Mouse (Mus musculus) stomach, embryonic 14.5 days (tissue): ENCODE results near the gene Aqp12. TPM values are rescaled to one million over a fixed set of nuclear protein-coding genes. Genes with fewer than 3 reads are reported as not detected.

Experiments
- ATAC-seq: fragments of 200-750 bp; cut with Nextera tagmentation; 2 replicates; pipeline ENCODE4 v1.8.0; 2017; ENCODE audit warnings: low read depth, moderate TSS enrichment; ENCODE audit not compliant: insufficient number of reproducible peaks, insufficient read depth, low FRiP score
- H3K27ac ChIP-seq: fragments of 300-500 bp; sonication (generic); 2 replicates; pipeline ENCODE4 v1.5.1; 2014; ENCODE audit warnings: mild to moderate bottlenecking, low read length, moderate library complexity, mixed read lengths
- H3K27me3 ChIP-seq: fragments of 300-500 bp; sonication (generic); 2 replicates; pipeline ENCODE4 v1.6.1; 2014; ENCODE audit warnings: low read length, control low read depth, mixed read lengths; ENCODE audit not compliant: control insufficient read depth, insufficient read depth
- H3K36me3 ChIP-seq: fragments of 300-500 bp; sonication (generic); 2 replicates; pipeline ENCODE4 v1.6.1; 2014; ENCODE audit warnings: mild to moderate bottlenecking, control low read depth, low read length, moderate library complexity, mixed read lengths; ENCODE audit not compliant: control insufficient read depth, insufficient read depth
- H3K4me1 ChIP-seq: fragments of 300-500 bp; sonication (generic); 2 replicates; pipeline ENCODE4 v1.6.1; 2014; ENCODE audit warnings: low read length, control low read depth, mixed read lengths; ENCODE audit not compliant: control insufficient read depth, insufficient read depth
- H3K4me2 ChIP-seq: fragments of 300-500 bp; sonication (generic); replicated peaks from 2 replicates; pipeline ENCODE4 v1.6.1; 2014; ENCODE audit warnings: low read depth, low read length, control low read depth
- H3K4me3 ChIP-seq: fragments of 300-500 bp; sonication (generic); 2 replicates; pipeline ENCODE4 v1.5.1; 2014; ENCODE audit warnings: low read depth, low read length, control low read depth
- H3K9ac ChIP-seq: fragments of 300-500 bp; sonication (generic); replicated peaks from 2 replicates; pipeline ENCODE4 v1.6.1; 2014; ENCODE audit warnings: low read depth, mild to moderate bottlenecking, control low read depth, low read length, moderate library complexity, mixed read lengths
- H3K9me3 ChIP-seq: fragments of 300-500 bp; sonication (generic); 2 replicates; pipeline ENCODE4 v1.6.1; 2016; ENCODE audit warnings: low read depth, low read length, control low read depth; ENCODE audit not compliant: control insufficient read depth
- WGBS: fragments of 180-500 bp; shearing (Covaris S2); extraction: QIAGEN DNeasy Blood & Tissue Kit; methylation state at CpG from one replicate; pipeline ENCODE4 v1.1.7; 2014; 5-methylcytosine and 5-hydroxymethylcytosine counted together
- polyA plus RNA-seq: library from polyadenylated mRNA; unstranded; fragments of >200 nt; fragmentation: Nextera tagmentation; extraction: Ambion mirVana; gene quantifications from 2 replicates; pipeline ENCODE4 v1.2.1, GENCODE M21; 2014

Gene Aqp12
- polyA plus RNA-seq, 1 experiment from 2014 or later: not detected

DNA sequence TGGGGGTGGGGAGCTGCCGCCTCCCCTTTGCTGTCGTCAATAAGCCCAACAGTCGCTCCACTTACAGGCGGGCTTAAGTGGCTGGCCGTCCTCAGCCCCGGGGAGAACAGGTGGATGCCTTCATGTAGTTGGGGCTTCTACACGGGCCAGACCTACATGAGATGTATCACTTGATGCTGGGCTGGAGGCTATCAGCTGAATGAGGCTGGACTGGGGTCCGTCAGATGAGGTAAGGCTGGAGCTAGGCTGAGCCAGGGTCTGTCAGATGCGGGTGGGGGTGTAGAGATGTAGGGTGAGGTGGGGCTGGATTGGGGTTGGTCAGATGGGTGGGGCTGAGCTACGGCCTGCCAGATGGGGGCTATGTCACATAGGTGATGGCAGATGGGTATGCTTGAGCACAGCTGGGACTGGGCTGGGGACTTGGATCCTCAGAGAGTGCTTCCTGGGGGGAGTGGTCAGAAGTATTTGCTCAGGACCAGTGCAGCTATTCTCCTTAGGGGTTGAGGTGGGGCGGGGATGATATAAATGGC, 27.0 kb upstream of the Aqp12 start:
- ATAC-seq: peak; percentile 50
- Histone ChIP-seq H3K4me2 (no peak overlapping the region), H3K27ac (no peak overlapping the region), H3K9ac (no peak overlapping the region), H3K4me1 (peaks cover 15% of the 10 kb centered on the region), H3K36me3 (no peaks in the 10 kb centered on the region), H3K9me3 (no peaks in the 10 kb centered on the region), H3K4me3 (no peak overlapping the region), H3K27me3 (no peaks in the 10 kb centered on the region)
- 16% methylated on average over 11 of the region's 11 CpGs for WGBS

DNA sequence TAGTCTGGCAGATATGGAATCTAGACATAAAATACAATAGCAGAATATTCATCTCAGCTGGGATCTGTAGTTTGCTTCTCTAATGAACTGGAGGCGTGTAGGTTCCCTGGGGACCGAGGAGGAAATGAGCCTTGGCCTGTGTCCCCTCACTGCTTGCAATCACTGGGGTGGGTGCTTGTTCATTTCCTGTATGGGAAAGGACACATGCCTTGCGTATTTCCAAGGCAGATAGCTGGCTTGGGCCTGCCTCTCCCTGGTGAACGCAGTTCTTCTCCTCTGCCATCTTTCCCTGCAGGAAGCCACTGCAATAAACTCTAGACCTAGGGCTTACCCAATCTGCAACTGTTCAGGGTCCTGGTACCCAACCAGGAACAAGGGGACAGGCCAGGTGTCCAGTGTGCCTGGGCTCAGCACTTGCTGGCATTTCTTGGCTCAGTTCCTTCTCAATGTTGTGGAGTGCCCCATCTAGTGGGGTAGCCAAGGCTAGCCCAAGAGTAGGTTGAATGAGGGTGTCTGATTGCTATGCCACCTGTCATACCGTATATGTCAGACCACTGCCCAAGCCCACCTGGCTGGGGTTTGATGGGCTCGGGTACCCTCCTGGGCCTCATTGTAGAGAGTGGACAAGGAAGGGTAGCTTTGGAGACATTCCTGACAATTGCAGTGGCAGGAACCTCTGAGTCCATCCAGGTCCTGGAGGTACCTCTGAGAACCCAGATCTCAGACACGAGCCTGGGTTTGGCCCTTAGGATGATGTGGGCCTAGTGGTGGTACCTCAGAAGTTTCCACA, 24.9 kb upstream of the Aqp12 start:
- Histone ChIP-seq H3K4me2 (no peak overlapping the region), H3K4me3 (no peak overlapping the region), H3K9ac (no peak overlapping the region), H3K36me3 (no peaks in the 10 kb centered on the region), H3K9me3 (no peaks in the 10 kb centered on the region), H3K27me3 (no peaks in the 10 kb centered on the region), H3K27ac (no peak overlapping the region), H3K4me1 (peaks cover 15% of the 10 kb centered on the region)
- no peak for ATAC-seq
- 80% methylated on average over 7 of the region's 7 CpGs for WGBS

DNA sequence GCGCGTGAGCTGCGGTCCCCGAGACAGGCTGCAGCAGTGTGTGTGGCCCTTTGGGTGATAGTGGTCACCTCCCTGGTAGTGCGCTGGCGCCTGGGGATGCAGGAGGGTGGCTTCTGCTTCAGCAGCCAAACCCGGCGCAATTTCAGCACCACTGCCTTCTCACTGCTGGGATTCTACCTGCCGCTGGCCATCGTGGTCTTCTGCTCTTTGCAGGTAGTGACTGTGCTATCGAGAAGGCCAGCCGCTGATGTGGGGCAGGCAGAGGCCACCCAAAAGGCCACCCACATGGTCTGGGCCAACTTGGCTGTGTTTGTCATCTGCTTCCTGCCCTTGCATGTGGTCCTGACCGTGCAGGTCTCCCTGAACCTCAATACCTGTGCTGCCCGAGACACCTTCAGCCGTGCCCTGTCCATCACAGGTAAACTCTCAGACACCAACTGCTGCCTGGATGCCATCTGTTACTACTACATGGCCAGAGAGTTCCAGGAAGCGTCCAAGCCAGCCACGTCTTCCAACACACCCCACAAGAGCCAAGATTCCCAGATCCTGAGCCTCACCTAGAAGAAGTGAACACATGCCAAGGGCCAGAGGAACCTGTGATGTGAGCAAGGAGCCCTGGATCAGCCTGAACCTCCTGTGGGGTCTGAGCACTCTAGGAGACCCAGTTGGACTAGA, 23.1 kb upstream of the Aqp12 start:
- H3K4me2 ChIP-seq: no peak overlapping the region
- H3K36me3 ChIP-seq: no peaks in the 10 kb centered on the region
- H3K4me1 ChIP-seq: peaks cover 10% of the 10 kb centered on the region; the same call in 1 of the 2 replicates
- WGBS: 93% methylated on average over 17 of the region's 17 CpGs
- no peak overlapping the region for H3K4me3 ChIP-seq
- no peaks in the 10 kb centered on the region for H3K27me3 ChIP-seq
- no peak overlapping the region for H3K9ac ChIP-seq
- no peak for ATAC-seq
- H3K9me3 ChIP-seq: no peaks in the 10 kb centered on the region
- no peak overlapping the region for H3K27ac ChIP-seq

DNA sequence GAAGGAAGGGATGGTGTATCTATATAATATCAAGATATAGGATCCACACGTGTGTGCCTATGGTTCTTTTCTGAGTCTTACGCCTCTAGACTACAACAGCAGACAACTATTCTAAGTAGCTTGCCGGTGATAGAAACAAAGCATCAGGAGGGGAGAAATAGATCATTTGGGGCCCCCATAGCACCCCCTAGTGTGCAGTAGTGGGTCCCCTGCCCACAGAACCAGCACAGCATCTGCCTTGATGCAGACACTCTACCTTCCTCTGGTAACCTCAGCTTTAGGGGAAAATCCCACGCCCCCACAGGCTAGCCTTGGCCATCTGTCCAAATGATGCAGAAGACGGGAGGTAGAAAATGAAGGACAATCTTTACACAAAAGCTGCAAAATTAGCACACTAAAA, 21.1 kb upstream of the Aqp12 start:
- Histone ChIP-seq H3K27me3 (no peaks in the 10 kb centered on the region), H3K9ac (no peak overlapping the region), H3K9me3 (no peaks in the 10 kb centered on the region), H3K27ac (no peak overlapping the region), H3K36me3 (no peaks in the 10 kb centered on the region), H3K4me1 (no peaks in the 10 kb centered on the region; the same call in 1 of the 2 replicates), H3K4me3 (no peak overlapping the region), H3K4me2 (no peak overlapping the region)
- WGBS: 86% methylated on average over 5 of the region's 5 CpGs
- ATAC-seq: no peak

DNA sequence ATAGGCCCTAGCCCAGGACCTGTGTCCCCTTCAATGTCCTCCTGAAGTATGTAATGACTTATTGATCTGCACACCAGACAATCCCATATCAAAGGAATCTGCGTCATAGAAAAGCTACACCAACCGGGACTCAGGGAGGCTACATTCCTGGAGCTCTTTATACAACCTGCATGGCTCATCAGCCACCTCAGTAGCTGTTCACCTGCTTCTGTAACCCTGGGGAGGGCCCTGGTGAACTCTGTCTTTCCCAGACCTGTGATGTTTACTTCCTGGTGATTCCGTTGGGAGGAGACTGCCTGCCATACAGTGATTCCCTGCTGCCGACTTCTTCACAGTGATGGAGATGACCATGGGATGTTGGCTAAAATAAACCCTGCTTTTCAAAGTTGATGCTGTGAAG, 17.2 kb upstream of the Aqp12 start:
- Histone ChIP-seq H3K9me3 (no peaks in the 10 kb centered on the region), H3K4me1 (no peaks in the 10 kb centered on the region), H3K27ac (no peak overlapping the region), H3K27me3 (no peaks in the 10 kb centered on the region), H3K4me3 (no peak overlapping the region), H3K9ac (no peak overlapping the region), H3K36me3 (no peaks in the 10 kb centered on the region), H3K4me2 (no peak overlapping the region)
- WGBS: 45% methylated on average over 4 of the region's 4 CpGs
- ATAC-seq: no peak

DNA sequence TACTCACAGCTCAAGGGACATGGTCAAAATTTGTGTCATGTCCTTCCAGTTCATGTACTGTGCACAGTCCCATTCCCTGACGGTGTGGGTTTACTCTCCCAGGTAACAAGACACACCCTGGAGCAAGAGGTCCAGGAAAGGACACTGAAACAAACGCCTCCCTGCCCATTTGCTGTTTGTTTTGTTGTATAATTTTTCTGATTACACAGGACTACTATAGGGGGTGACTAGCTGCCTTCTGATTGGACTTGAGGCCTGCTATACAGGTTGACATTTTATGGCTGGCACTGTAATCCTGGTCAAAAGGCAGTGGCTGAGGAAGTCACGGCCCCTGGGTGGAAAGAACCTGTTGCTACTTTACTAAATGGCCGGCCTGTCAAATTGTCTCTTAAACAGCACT, 16.2 kb upstream of the Aqp12 start:
- Histone ChIP-seq H3K27me3 (no peaks in the 10 kb centered on the region), H3K27ac (no peak overlapping the region), H3K4me1 (no peaks in the 10 kb centered on the region), H3K4me2 (no peak overlapping the region), H3K4me3 (no peak overlapping the region), H3K9me3 (no peaks in the 10 kb centered on the region), H3K9ac (no peak overlapping the region), H3K36me3 (no peaks in the 10 kb centered on the region)
- 49% methylated on average over 4 of the region's 4 CpGs for WGBS
- ATAC-seq: no peak

DNA sequence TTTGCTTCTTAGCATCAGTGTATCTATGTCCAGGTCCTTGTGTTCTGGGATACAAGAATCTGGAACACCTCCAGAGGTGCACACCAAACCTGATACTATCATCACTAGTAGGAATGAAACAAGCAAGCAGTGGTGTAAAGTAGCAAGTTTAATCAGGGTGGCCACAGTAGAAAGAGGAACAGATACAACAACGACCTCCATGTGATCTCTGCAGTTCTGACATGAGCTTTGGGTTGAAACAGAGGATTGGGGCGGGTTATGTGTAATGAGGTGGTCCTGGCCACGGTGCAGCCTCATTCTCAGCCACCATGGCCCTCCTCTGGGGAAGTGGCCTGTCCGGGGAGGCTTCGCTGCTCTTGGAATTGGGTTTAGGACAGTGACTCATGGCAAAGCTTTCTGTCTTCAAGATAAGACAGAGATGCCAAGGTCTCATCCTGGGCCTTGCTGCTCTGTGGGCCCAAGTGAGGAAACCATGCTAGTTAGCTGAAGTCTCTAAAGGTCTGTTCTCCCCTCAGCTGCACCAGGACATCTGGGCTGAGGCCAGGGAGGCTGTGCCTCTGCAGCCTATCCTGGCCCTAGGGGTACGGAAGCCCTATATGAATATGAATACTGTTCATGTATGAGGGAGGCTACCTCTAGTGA, 13.8 kb upstream of the Aqp12 start:
- H3K36me3 ChIP-seq: no peaks in the 10 kb centered on the region
- no peak overlapping the region for H3K4me3 ChIP-seq
- no peak overlapping the region for H3K27ac ChIP-seq
- WGBS: 83% methylated on average over 6 of the region's 6 CpGs
- no peaks in the 10 kb centered on the region for H3K4me1 ChIP-seq
- H3K9ac ChIP-seq: no peak overlapping the region
- ATAC-seq: no peak
- no peaks in the 10 kb centered on the region for H3K27me3 ChIP-seq
- no peak overlapping the region for H3K4me2 ChIP-seq
- no peaks in the 10 kb centered on the region for H3K9me3 ChIP-seq

DNA sequence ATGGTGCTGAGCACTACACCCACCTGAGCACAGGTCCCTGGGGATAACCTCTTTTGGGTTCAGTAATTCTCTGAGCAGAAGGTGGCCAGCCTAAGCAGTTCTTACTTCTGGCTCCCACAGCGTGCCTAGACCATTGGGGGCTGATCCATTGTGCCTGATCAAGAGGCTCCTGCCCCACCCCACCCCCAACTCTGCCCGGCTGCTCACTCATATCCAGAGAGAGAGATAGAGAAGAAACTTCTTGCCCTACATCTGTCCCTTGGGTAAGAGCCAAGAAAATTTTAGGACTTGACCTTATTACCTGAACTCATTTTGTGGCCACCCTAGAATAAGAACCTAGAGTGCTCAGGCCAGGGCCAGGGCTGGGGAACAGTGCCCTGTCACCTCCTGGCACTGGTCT, 13.3 kb upstream of the Aqp12 start:
- H3K4me3 ChIP-seq: no peak overlapping the region
- no peaks in the 10 kb centered on the region for H3K36me3 ChIP-seq
- no peak for ATAC-seq
- H3K4me1 ChIP-seq: no peaks in the 10 kb centered on the region
- no peaks in the 10 kb centered on the region for H3K9me3 ChIP-seq
- H3K4me2 ChIP-seq: no peak overlapping the region
- 71% methylated on average over 2 of the region's 2 CpGs for WGBS
- H3K27ac ChIP-seq: no peak overlapping the region
- no peaks in the 10 kb centered on the region for H3K27me3 ChIP-seq
- H3K9ac ChIP-seq: no peak overlapping the region
